Mouse (Mus musculus): ENCODE results near the gene Dgkz. TPM values are rescaled to one million over a fixed set of nuclear protein-coding genes. Genes with fewer than 3 reads are reported as not detected.

The Dgkz gene
- polyA plus RNA-seq, 1 experiment from 2014 or later = 18.6 TPM

DNA sequence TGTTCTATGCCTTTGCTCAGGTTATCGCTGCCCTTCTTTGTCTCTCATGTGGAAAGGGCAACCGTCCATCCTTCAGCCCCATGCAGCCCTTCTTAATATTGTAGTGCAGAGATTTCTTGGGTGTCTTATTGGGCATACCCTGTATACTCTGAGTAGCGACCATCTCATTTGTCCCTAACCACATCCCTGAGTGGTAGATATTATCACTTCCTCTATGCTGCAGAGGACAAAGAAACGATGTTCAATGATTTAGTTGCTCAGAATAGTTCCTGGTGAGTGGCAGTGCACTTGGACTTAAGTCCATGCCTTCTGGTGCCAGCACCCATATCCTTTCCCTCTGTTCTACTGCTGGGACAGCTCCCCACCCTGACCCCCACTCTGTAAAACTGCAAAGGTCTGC lies 2.3 kb upstream of the Dgkz start:
- TF ChIP-seq EP300 (optimal IDR thresholded peaks at IDR 0.05) = no peak
- no peak for TF ChIP-seq CTCF (IDR thresholded peaks at IDR 0.05; ENCODE audit: low read depth)
- H3K4me1 ChIP-seq (replicated peaks; ENCODE audit: control insufficient read depth, insufficient read depth) = 0 out of 2 replicates have a peak, but pooled peaks cover 4% of the 10 kb centered on the region
- no peak overlapping the region for H3K4me3 ChIP-seq (ENCODE audit: low read depth, low read length)
- DNase-seq (ENCODE audit: low spot score) (no peak), ATAC-seq (ENCODE audit: low FRiP score, low TSS enrichment) (no peak)
- H3K27me3 ChIP-seq (ENCODE audit: control insufficient read depth, insufficient read depth, low read length) = no peaks in the 10 kb centered on the region; the same call in 1 of the 2 replicates
- no peak overlapping the region for H3K9ac ChIP-seq (ENCODE audit: low read length)
- H3K36me3 ChIP-seq (ENCODE audit: control insufficient read depth, insufficient read depth, low read length) = no peaks in the 10 kb centered on the region
- no peak overlapping the region for H3K27ac ChIP-seq (replicated peaks)
- no peaks in the 10 kb centered on the region for H3K9me3 ChIP-seq (ENCODE audit: control insufficient read depth, low read length)
- WGBS = 74% methylated on average over 4 of the region's 4 CpGs
- no peak overlapping the region for H3K4me2 ChIP-seq (replicated peaks; ENCODE audit: low read depth)

GRCm38 (mm10) chr2:91973416-91974135 lies 2.1 kb downstream of the Dgkz start:
- Histone ChIP-seq H3K27ac (replicated peaks) (no peak overlapping the region), H3K4me3 (ENCODE audit: low read depth, low read length) (no peak overlapping the region), H3K4me1 (replicated peaks; ENCODE audit: control insufficient read depth, insufficient read depth) (0 out of 2 replicates have a peak, but pooled peaks cover 4% of the 10 kb centered on the region), H3K27me3 (ENCODE audit: control insufficient read depth, insufficient read depth, low read length) (no peaks in the 10 kb centered on the region; the same call in 1 of the 2 replicates), H3K4me2 (replicated peaks; ENCODE audit: low read depth) (no peak overlapping the region), H3K9ac (ENCODE audit: low read length) (no peak overlapping the region), H3K9me3 (ENCODE audit: control insufficient read depth, low read length) (no peaks in the 10 kb centered on the region), H3K36me3 (ENCODE audit: control insufficient read depth, insufficient read depth, low read length) (no peaks in the 10 kb centered on the region)
- TF ChIP-seq CTCF (IDR thresholded peaks at IDR 0.05; ENCODE audit: low read depth) = no peak
- TF ChIP-seq EP300 (optimal IDR thresholded peaks at IDR 0.05) = no peak
- ATAC-seq (ENCODE audit: low FRiP score, low TSS enrichment) (no peak), DNase-seq (ENCODE audit: low spot score) (no peak)
- 66% methylated on average over 7 of the region's 7 CpGs for WGBS

DNA sequence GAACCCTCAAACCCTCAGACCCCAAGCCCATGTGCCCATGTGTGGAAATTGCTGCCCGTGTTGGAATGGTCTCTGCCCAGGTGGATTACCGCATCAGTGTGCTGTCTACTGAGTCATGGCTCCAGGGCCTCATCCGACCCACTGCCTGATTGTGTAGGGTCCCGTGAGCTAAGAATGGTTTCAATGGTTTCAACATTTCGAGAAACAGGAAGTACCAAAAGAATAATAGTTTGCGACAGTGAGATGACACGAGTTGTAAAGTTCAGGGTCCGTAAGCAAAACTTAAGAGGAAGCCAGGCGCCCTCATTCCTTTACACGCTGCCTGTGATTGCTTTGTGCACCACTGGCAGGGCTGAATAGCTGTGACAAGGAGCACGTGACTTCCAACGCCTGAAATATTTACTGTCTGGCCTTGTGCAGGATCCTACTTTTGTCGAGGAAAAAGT lies 3.5 kb downstream of the Dgkz start:
- 28% methylated on average over 13 of the region's 13 CpGs for WGBS

GRCm38 (mm10) chr2:91971231-91972097 lies 4.2 kb downstream of the Dgkz start:
- Histone ChIP-seq H3K4me3 (ENCODE audit: low read depth, low read length) (no peak overlapping the region), H3K9ac (ENCODE audit: low read length) (peak overlapping the region; percentile 35; the same call in 1 of the 2 replicates), H3K27ac (replicated peaks) (peak overlapping the region; percentile 79), H3K4me2 (replicated peaks; ENCODE audit: low read depth) (0 out of 2 replicates have a peak overlapping the region, but pooled peaks have one; percentile 20), H3K27me3 (ENCODE audit: control insufficient read depth, insufficient read depth, low read length) (no peaks in the 10 kb centered on the region; the same call in 1 of the 2 replicates), H3K36me3 (ENCODE audit: control insufficient read depth, insufficient read depth, low read length) (no peaks in the 10 kb centered on the region), H3K9me3 (ENCODE audit: control insufficient read depth, low read length) (no peaks in the 10 kb centered on the region), H3K4me1 (replicated peaks; ENCODE audit: control insufficient read depth, insufficient read depth) (0 out of 2 replicates have a peak, but pooled peaks cover 4% of the 10 kb centered on the region)
- DNase-seq (ENCODE audit: low spot score) (no peak), ATAC-seq (ENCODE audit: low FRiP score, low TSS enrichment) (no peak)
- WGBS = 23% methylated on average over 21 of the region's 21 CpGs
- TF ChIP-seq EP300 (optimal IDR thresholded peaks at IDR 0.05) (no peak), CTCF (IDR thresholded peaks at IDR 0.05; ENCODE audit: low read depth) (no peak)

More for the DNA sequence above, 3.5 kb downstream of the Dgkz start:
- Histone ChIP-seq H3K9ac (ENCODE audit: low read length) (no peak overlapping the region), H3K27ac (replicated peaks) (no peak overlapping the region; the same call in 1 of the 2 replicates), H3K36me3 (ENCODE audit: control insufficient read depth, insufficient read depth, low read length) (no peaks in the 10 kb centered on the region), H3K4me3 (ENCODE audit: low read depth, low read length) (no peak overlapping the region), H3K4me2 (replicated peaks; ENCODE audit: low read depth) (0 out of 2 replicates have a peak overlapping the region, but pooled peaks have one; percentile 20), H3K9me3 (ENCODE audit: control insufficient read depth, low read length) (no peaks in the 10 kb centered on the region), H3K4me1 (replicated peaks; ENCODE audit: control insufficient read depth, insufficient read depth) (0 out of 2 replicates have a peak, but pooled peaks cover 4% of the 10 kb centered on the region), H3K27me3 (ENCODE audit: control insufficient read depth, insufficient read depth, low read length) (no peaks in the 10 kb centered on the region; the same call in 1 of the 2 replicates)
- DNase-seq (ENCODE audit: low spot score) (no peak), ATAC-seq (ENCODE audit: low FRiP score, low TSS enrichment) (peak; percentile 55; the same call in 1 of the 2 replicates)
- no peak for TF ChIP-seq CTCF (IDR thresholded peaks at IDR 0.05; ENCODE audit: low read depth)
- no peak for TF ChIP-seq EP300 (optimal IDR thresholded peaks at IDR 0.05)

GRCm38 (mm10) chr2:91967962-91968361 lies 7.7 kb downstream of the Dgkz start:
- Histone ChIP-seq H3K4me1 (replicated peaks; ENCODE audit: control insufficient read depth, insufficient read depth) (0 out of 2 replicates have a peak, but pooled peaks cover 2% of the 10 kb centered on the region), H3K27me3 (ENCODE audit: control insufficient read depth, insufficient read depth, low read length) (no peaks in the 10 kb centered on the region), H3K36me3 (ENCODE audit: control insufficient read depth, insufficient read depth, low read length) (no peaks in the 10 kb centered on the region), H3K9ac (ENCODE audit: low read length) (no peak overlapping the region), H3K27ac (replicated peaks) (peak overlapping the region; percentile 3), H3K4me3 (ENCODE audit: low read depth, low read length) (no peak overlapping the region), H3K4me2 (replicated peaks; ENCODE audit: low read depth) (no peak overlapping the region), H3K9me3 (ENCODE audit: control insufficient read depth, low read length) (no peaks in the 10 kb centered on the region)
- WGBS = 53% methylated on average over 11 of the region's 11 CpGs
- ATAC-seq (ENCODE audit: low FRiP score, low TSS enrichment) (no peak), DNase-seq (ENCODE audit: low spot score) (peak; percentile 50)
- TF ChIP-seq EP300 (optimal IDR thresholded peaks at IDR 0.05) (no peak), CTCF (IDR thresholded peaks at IDR 0.05; ENCODE audit: low read depth) (no peak)
